Mouse (Mus musculus) adrenal gland, adult 18-20 months (tissue): ENCODE measurements around the gene Creb3l2. TPM values are rescaled to one million over a fixed set of nuclear protein-coding genes. Genes with fewer than 3 reads are reported as not detected.

Experiments
- DNase-seq, 2 experiments: peaks; one replicate each; pipeline ENCODE4 v3.0.0; 2021 to 2022; ENCODE audit warnings: low spot score in 2 of 2
- total RNA-seq, 2 experiments: library from RNA; stranded (reverse); gene quantifications; 1 replicate in 1 of 2; 2 replicates in 1 of 2; pipeline ENCODE4 v1.2.3; 2021

The Creb3l2 gene
- total RNA-seq, 2 experiments from 2014 or later = 60.1 to 71.2 TPM

- DNase-seq = no peak
Observed at GRCm38 (mm10) chr6:37284879-37285278, 157.1 kb downstream of the Creb3l2 start.

GRCm38 (mm10) chr6:37283336-37283735 lies 158.6 kb downstream of the Creb3l2 start:
- DNase-seq = no peak

GRCm38 (mm10) chr6:37282659-37283058 lies 159.3 kb downstream of the Creb3l2 start:
- DNase-seq = no peak

Other genes with a start within 250 kb of the Creb3l2 start
- 1 to 10 TPM; 1.8 to 3.4 TPM for gene Dgki, start 142.0 kb downstream of the Creb3l2 start, total RNA-seq
- 1,000 to 10,000 TPM in 1 of 2 experiments, under 1 TPM in 1; 0.54 to 2,390 TPM for gene Akr1d1, start 88.0 kb upstream of the Creb3l2 start, total RNA-seq